Mouse (Mus musculus): ENCODE data around the gene Gprasp2. TPM values are rescaled to one million over a fixed set of nuclear protein-coding genes. Genes with fewer than 3 reads are reported as not detected.
A peak's percentile ranks its signal among the peaks of the same experiment; 100 is the strongest.
"Not testable (repeated sequence)": the region's sequence is repeated elsewhere in the genome, so short reads cannot be mapped to it uniquely, and the experiment has no call there.

Gene Gprasp2
- 100 to 1,000 TPM; 151 to 154 TPM for total RNA-seq (2021)
- long read RNA-seq, experiment 1, transcript Gprasp2-205 (5 exons, 776 nt), result major isoform, 7 of 58 reads
- long read RNA-seq, experiment 1, transcript Gprasp2-204 (7 exons, 880 nt), result minor isoform, 6 of 58 reads
- long read RNA-seq, experiment 1, partial matches to known transcripts, result 0 of 58 reads
- long read RNA-seq, experiment 1, other reads (novel, unspliced or antisense), result 41 of 58 reads
- long read RNA-seq, experiment 2, partial matches to known transcripts, result 6 of 53 reads
- long read RNA-seq, experiment 2, other reads (novel, unspliced or antisense), result 42 of 53 reads

GRCm38 (mm10) chrX:135838521-135839360, at the start of gene Gprasp2:
TSS of gene Gprasp2 (plus strand) at chrX:135839034.
- peak; percentile 66 for DNase-seq (ENCODE audit: low spot score in 2 of 2)

GRCm38 (mm10) chrX:135791536-135791935, 47.3 kb upstream of the Gprasp2 start:
- DNase-seq (ENCODE audit: low spot score in 2 of 2), result no peak

DNA sequence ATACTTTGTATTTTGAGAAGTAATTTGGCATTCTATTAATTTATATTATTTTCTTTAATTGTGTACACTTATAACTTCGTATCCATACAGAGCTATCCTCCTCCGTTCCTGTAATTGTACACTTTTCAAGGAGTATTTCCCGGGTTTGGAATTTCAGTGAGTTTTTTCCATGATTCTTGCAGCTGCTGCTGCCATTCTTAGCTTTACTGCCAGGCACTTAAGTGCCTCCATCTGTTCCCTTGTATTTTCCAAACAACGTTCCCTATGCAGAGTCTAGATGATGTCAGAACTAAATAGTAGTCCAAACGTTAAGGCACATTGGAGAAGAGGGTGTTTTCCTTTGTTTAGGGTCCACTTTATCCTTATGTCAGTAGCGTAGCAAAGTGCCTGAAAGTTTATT, 46.5 kb upstream of the Gprasp2 start:
- DNase-seq (ENCODE audit: low spot score in 2 of 2), result no peak

DNA sequence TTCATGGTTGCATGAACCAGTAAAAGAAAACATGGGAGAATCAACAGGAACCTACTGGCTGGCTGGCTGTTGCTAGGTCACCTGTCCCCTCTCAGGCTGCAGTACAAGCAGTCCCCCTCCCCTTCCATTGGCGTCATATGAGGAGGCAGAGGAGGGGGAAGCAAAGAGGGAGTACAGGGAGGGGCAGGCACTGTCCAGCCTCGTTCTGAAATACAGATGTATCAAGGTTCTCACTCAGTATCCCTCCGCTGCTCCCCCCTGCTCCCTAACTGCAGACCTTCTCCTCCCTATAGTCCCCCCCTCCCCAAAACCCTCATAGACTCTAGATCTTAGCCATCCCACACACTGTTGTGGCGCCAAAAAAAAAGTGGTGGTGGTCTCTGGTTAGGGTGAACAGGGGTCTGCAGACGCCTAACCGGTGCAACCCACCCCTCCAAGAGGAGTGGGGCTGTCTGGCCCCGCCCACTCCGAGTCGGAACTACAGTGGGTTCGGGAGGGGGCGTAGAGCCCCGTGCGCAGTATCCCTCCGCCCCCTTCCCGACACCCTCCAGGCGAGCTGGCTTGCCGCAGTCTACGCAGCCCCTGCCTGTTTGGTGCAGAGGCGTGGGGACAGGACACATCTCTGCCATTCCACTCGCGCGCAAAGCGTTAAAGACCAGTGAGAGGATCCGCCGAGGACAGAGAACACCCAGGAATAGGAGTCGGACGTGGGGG, 43.1 kb upstream of the Gprasp2 start:
- peak; percentile 55 to 72 for DNase-seq (ENCODE audit: low spot score in 2 of 2)

- DNase-seq (ENCODE audit: low spot score in 2 of 2), result not testable (repeated sequence)
These were observed 42.3 kb upstream of the Gprasp2 start for GRCm38 (mm10) chrX:135796305-135797211.

GRCm38 (mm10) chrX:135797212-135797644, 41.6 kb upstream of the Gprasp2 start, which contains the start of gene Bhlhb9:
TSS of gene Bhlhb9 (plus strand) at chrX:135797594.
- DNase-seq (ENCODE audit: low spot score in 2 of 2), result peak; percentile 36 to 69

- DNase-seq (ENCODE audit: low spot score in 2 of 2), result no peak
These were observed 34.7 kb upstream of the Gprasp2 start for GRCm38 (mm10) chrX:135804149-135804548.

- DNase-seq (ENCODE audit: low spot score in 2 of 2), result peak in 1 of 2 experiments; percentile 54
These were observed 33.1 kb upstream of the Gprasp2 start for GRCm38 (mm10) chrX:135805780-135806179.

DNA sequence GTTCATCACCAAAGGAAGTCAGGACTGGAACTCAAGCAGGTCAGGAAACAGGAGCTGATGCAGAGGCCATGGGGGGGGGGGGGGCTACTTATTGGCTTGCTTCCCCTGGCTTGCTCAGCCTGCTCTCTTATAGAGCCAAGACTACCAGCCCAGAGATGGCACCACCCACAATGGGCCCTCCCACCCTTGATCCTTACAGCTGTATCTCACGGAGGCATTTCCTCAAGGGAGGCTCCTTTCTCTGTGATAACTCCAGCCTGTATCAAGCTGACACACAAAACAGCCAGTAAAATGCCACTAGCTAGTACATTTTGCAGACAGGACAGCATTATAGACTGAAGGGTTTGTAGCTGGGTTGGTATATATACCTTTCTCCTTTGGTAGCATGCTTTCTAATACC, 2.9 kb upstream of the Gprasp2 start:
- DNase-seq (ENCODE audit: low spot score in 2 of 2), result not testable (repeated sequence)

- no peak for DNase-seq (ENCODE audit: low spot score in 2 of 2)
These were observed 938 bp upstream of the Gprasp2 start for GRCm38 (mm10) chrX:135837896-135838295.

DNA sequence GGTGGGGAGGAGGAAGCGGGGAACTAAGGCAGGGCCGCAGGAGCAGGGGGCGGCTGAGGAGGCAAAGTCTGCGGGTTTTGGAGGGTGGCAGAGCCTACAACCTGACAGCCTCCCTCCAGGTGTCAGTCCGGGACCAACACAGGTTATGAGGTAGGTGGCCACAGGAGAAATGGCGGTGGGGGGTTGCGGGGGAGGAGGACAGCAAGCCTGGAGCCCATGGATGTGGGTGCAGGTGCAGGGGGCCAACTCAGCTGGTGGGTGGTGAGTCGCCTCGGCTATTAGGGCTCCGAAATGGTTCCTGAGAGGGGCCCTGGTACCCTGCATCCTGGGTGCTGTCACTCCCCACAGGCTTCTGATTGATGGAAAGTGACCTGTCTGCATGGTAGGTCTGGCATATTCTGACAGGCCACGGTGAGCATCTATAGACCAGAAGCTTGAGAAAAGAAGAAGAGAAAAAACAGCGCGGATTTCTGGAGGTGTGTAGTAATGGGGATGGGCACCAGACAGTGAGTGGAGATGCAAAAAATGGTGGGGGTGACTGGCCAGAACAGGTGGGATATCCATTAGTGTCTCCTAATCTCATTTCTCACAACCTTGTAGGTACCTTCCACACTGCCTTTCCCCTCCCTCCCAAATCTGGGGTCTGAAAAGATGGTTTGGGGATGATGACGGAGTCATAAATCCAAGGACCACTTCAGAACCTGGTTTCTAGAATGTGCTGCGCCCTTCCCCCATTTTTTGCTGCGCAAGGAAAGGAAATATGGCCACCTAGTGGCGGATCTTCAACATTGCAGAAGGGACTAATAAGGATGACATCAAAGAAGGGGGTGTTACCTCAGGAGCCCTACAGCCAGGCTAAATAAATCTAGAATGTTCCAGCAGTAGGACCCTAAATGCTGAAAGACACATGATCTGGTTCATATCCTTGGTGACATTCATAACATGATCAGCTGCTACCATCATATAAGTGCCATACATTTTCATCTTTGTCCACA, 860 bp downstream of the Gprasp2 start:
- peak; percentile 40 to 58 for DNase-seq (ENCODE audit: low spot score in 2 of 2)

- DNase-seq (ENCODE audit: low spot score in 2 of 2), result not testable (repeated sequence)
These were observed 28.0 kb downstream of the Gprasp2 start for GRCm38 (mm10) chrX:135866806-135867205.

DNA sequence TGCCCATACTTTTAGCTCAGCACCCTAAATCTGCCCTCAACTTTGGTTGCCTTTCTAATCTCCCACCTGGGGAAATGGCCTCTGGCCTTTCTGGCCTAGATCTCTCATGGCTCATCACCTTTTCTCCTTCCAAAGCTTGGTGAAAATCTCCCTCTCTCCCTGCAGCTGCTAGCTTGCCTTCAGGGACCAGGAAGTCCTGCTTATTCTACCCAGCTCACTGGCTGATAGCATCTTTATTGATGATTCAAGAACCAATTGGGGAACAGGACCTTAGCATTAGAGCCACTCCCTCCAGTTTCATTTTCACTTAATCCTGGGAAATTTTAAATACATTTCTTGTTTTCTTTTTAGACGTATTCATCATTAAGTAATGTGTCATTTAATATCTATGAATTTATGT, 37.8 kb downstream of the Gprasp2 start:
- no peak for DNase-seq (ENCODE audit: low spot score in 2 of 2)

DNA sequence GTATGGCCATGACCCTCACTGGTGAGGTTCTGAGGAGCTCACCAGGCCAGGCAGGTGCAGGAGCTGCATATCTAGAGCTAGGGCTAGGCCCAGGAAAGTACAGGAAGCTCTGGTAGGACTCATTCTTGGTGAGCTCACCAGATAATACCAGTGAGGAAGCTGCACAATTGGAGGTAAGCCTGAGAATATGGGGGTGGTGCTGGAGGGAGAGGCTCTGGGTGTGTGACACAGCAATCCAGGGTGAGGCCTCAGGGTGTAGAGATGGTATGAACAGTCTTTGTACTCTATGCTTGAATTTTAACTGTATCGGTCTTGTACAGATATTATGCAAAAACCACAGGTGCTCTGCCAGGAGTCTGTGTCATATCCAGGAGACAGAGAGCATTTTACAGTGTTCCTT, 40.8 kb downstream of the Gprasp2 start:
- no peak for DNase-seq (ENCODE audit: low spot score in 2 of 2)

DNA sequence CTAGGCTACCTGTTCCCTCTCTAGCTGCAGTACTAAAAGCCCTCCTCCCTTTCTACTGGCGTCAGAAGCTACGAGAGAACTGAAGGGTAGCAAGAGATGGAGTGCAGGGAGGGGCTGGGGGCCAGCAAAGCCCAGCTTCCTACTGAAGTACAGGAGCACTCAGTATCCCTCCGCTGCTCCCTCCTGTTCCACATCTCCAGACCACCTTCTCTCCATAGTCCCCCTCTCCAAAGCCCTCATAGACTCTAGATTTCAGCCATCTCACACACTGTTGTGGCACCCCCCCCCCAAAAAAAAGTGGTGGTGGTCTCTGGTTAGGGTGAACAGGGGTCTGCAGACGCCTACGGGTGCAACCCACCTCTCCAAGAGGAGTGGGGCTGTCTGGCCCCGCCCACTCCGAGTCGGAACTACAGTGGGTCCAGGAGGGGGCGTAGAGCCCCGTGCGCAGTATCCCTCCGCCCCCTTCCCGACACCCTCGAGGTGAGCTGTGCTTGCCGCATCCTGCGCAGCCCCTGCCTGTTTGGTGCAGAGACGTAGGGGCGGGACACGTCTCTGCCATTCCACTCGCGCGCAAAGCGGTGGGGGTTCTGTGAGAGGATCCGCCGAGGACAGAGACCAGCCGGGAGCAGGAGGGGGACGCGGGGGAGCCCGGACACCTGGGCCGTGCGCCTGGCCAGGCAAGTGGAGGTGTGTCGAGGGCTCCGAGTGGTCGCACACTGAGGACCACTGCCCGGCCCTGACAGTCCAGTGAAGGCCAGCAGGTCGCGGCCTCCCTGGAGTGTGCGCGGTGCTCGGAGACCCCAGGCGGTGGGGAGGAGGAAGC, 46.8 kb downstream of the Gprasp2 start:
- peak; percentile 78 to 85 for DNase-seq (ENCODE audit: low spot score in 2 of 2)

- peak in 1 of 2 experiments; percentile 13 for DNase-seq (ENCODE audit: low spot score in 2 of 2)
These were observed 47.4 kb downstream of the Gprasp2 start for GRCm38 (mm10) chrX:135886234-135886585.
